Mouse (Mus musculus): ENCODE results near the gene Uchl3. TPM values are rescaled to one million over a fixed set of nuclear protein-coding genes. Genes with fewer than 3 reads are reported as not detected.
A peak's percentile ranks its signal among the peaks of the same experiment; 100 is the strongest.

Uchl3 gene
- polyA plus RNA-seq, 1 experiment from 2014 or later, result 183 TPM

- Histone ChIP-seq H3K4me1 (ENCODE audit: control insufficient read depth, insufficient read depth, low read length) (no peaks in the 10 kb centered on the region), H3K4me2 (ENCODE audit: low read depth, low read length) (peak overlapping the region; percentile 82), H3K36me3 (replicated peaks; ENCODE audit: control insufficient read depth, insufficient read depth, low read depth, low read length) (no peaks in the 10 kb centered on the region), H3K27ac (replicated peaks; ENCODE audit: low read depth, low read length) (no peak overlapping the region), H3K9me3 (replicated peaks; ENCODE audit: control insufficient read depth, low read length) (no peaks in the 10 kb centered on the region), H3K27me3 (ENCODE audit: control insufficient read depth, insufficient read depth, low read length) (no peaks in the 10 kb centered on the region), H3K9ac (replicated peaks; ENCODE audit: low read length) (peak overlapping the region; percentile 81), H3K4me3 (ENCODE audit: low read depth, low read length) (peak overlapping the region; percentile 99)
- WGBS, result under 1% methylated on average over 10 of the region's 10 CpGs
- ATAC-seq (replicated peaks; ENCODE audit: insufficient number of reproducible peaks, low FRiP score, low TSS enrichment, low read depth) (no peak; the same call in 1 of the 2 replicates), DNase-seq (ENCODE audit: low spot score) (peak; percentile 48)
Observed at GRCm38 (mm10) chr14:101654526-101654909, 751 bp downstream of the Uchl3 start.

- Histone ChIP-seq H3K4me2 (ENCODE audit: low read depth, low read length) (no peak overlapping the region), H3K36me3 (replicated peaks; ENCODE audit: control insufficient read depth, insufficient read depth, low read depth, low read length) (no peaks in the 10 kb centered on the region), H3K9ac (replicated peaks; ENCODE audit: low read length) (no peak overlapping the region), H3K9me3 (replicated peaks; ENCODE audit: control insufficient read depth, low read length) (no peaks in the 10 kb centered on the region), H3K27me3 (ENCODE audit: control insufficient read depth, insufficient read depth, low read length) (no peaks in the 10 kb centered on the region), H3K27ac (replicated peaks; ENCODE audit: low read depth, low read length) (no peak overlapping the region), H3K4me1 (ENCODE audit: control insufficient read depth, insufficient read depth, low read length) (no peaks in the 10 kb centered on the region), H3K4me3 (ENCODE audit: low read depth, low read length) (no peak overlapping the region)
- no peak for DNase-seq (ENCODE audit: low spot score)
- WGBS, result 83% methylated on average over 10 of the region's 10 CpGs
- no peak for ATAC-seq (replicated peaks; ENCODE audit: insufficient number of reproducible peaks, low FRiP score, low TSS enrichment, low read depth)
Observed at GRCm38 (mm10) chr14:101656307-101656706, 2.5 kb downstream of the Uchl3 start.

DNA sequence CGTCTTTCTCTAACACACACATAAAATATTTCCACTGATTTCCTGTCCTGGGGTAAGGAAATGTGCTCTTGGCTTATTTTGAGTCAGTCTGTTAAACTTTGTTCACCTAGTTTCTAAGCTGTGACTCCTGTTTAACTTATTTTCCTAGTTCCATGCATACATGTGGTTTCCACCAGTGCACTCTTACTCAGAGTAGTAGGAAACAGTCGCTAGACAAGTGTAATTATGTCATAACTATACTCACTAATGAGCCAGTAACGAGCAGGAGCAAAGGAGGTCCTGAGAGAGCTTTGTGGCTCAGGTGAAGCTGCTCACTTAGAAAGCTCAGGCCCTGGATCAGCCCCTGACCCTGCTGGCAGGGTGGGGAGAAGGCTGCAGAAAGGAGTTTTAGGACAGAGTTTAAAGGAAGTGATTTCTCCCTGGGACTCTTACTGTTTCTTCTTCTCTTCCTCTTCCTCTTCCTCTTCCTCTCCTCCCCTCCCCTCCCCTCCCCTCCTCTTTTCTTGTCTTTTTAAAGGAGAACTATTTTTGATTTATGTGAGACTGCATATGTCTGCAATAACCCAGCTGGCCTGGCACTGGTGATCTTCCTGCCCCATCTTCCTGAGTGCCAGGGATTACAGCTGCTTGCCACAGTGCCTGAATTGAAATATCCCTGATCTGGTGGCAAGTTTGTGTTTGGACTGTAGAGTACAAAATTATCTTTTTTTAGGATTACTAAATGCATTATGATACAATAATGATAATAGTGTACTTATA is 8.1 kb downstream of the Uchl3 start:
- no peak overlapping the region for H3K9ac ChIP-seq (replicated peaks; ENCODE audit: low read length)
- no peaks in the 10 kb centered on the region for H3K4me1 ChIP-seq (ENCODE audit: control insufficient read depth, insufficient read depth, low read length)
- no peaks in the 10 kb centered on the region for H3K36me3 ChIP-seq (replicated peaks; ENCODE audit: control insufficient read depth, insufficient read depth, low read depth, low read length)
- H3K4me3 ChIP-seq (ENCODE audit: low read depth, low read length), result no peak overlapping the region
- ATAC-seq (replicated peaks; ENCODE audit: insufficient number of reproducible peaks, low FRiP score, low TSS enrichment, low read depth), result no peak
- H3K9me3 ChIP-seq (replicated peaks; ENCODE audit: control insufficient read depth, low read length), result no peaks in the 10 kb centered on the region
- DNase-seq (ENCODE audit: low spot score), result no peak
- WGBS, result 63% methylated on average over 3 of the region's 3 CpGs
- H3K4me2 ChIP-seq (ENCODE audit: low read depth, low read length), result no peak overlapping the region
- H3K27ac ChIP-seq (replicated peaks; ENCODE audit: low read depth, low read length), result no peak overlapping the region
- H3K27me3 ChIP-seq (ENCODE audit: control insufficient read depth, insufficient read depth, low read length), result no peaks in the 10 kb centered on the region

GRCm38 (mm10) chr14:101664274-101664673 is 10.5 kb downstream of the Uchl3 start:
- H3K4me1 ChIP-seq (ENCODE audit: control insufficient read depth, insufficient read depth, low read length), result no peaks in the 10 kb centered on the region
- H3K36me3 ChIP-seq (replicated peaks; ENCODE audit: control insufficient read depth, insufficient read depth, low read depth, low read length), result no peaks in the 10 kb centered on the region; the same call in 1 of the 2 replicates
- H3K4me3 ChIP-seq (ENCODE audit: low read depth, low read length), result no peak overlapping the region
- H3K9ac ChIP-seq (replicated peaks; ENCODE audit: low read length), result no peak overlapping the region
- no peaks in the 10 kb centered on the region for H3K9me3 ChIP-seq (replicated peaks; ENCODE audit: control insufficient read depth, low read length)
- no peak overlapping the region for H3K27ac ChIP-seq (replicated peaks; ENCODE audit: low read depth, low read length)
- DNase-seq (ENCODE audit: low spot score) (no peak), ATAC-seq (replicated peaks; ENCODE audit: insufficient number of reproducible peaks, low FRiP score, low TSS enrichment, low read depth) (no peak)
- 90% methylated on average over 3 of the region's 3 CpGs for WGBS
- H3K27me3 ChIP-seq (ENCODE audit: control insufficient read depth, insufficient read depth, low read length), result no peaks in the 10 kb centered on the region
- H3K4me2 ChIP-seq (ENCODE audit: low read depth, low read length), result no peak overlapping the region

DNA sequence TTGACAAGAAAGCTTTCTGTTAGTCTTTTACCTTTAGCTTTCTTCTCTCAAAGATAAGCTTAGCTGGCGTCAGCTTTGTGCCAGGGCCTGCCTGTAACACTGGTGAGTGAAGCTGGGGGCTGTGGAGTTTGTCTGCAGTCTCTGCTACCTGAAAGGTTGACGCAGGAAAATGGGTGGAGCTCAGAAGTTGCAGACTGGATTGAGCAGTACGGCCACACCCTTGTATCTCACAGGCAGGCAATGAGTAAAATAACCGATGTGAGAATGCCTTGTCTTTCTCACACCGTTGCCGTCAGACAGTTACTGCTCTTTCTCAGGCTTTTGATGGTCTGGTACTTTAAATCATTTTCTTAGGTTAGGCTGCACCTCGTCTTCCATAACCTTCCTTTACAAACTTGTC is 12.3 kb downstream of the Uchl3 start:
- Histone ChIP-seq H3K4me2 (ENCODE audit: low read depth, low read length) (no peak overlapping the region), H3K36me3 (replicated peaks; ENCODE audit: control insufficient read depth, insufficient read depth, low read depth, low read length) (no peaks in the 10 kb centered on the region; the same call in 1 of the 2 replicates), H3K27ac (replicated peaks; ENCODE audit: low read depth, low read length) (no peak overlapping the region), H3K9me3 (replicated peaks; ENCODE audit: control insufficient read depth, low read length) (no peaks in the 10 kb centered on the region), H3K27me3 (ENCODE audit: control insufficient read depth, insufficient read depth, low read length) (no peaks in the 10 kb centered on the region), H3K4me1 (ENCODE audit: control insufficient read depth, insufficient read depth, low read length) (no peaks in the 10 kb centered on the region), H3K9ac (replicated peaks; ENCODE audit: low read length) (no peak overlapping the region), H3K4me3 (ENCODE audit: low read depth, low read length) (no peak overlapping the region)
- no peak for DNase-seq (ENCODE audit: low spot score)
- no peak for ATAC-seq (replicated peaks; ENCODE audit: insufficient number of reproducible peaks, low FRiP score, low TSS enrichment, low read depth)
- 90% methylated on average over 7 of the region's 7 CpGs for WGBS

GRCm38 (mm10) chr14:101666536-101666935 is 12.8 kb downstream of the Uchl3 start:
- Histone ChIP-seq H3K9ac (replicated peaks; ENCODE audit: low read length) (no peak overlapping the region), H3K4me2 (ENCODE audit: low read depth, low read length) (no peak overlapping the region), H3K27me3 (ENCODE audit: control insufficient read depth, insufficient read depth, low read length) (no peaks in the 10 kb centered on the region), H3K4me3 (ENCODE audit: low read depth, low read length) (no peak overlapping the region), H3K27ac (replicated peaks; ENCODE audit: low read depth, low read length) (no peak overlapping the region), H3K36me3 (replicated peaks; ENCODE audit: control insufficient read depth, insufficient read depth, low read depth, low read length) (no peaks in the 10 kb centered on the region; the same call in 1 of the 2 replicates), H3K4me1 (ENCODE audit: control insufficient read depth, insufficient read depth, low read length) (no peaks in the 10 kb centered on the region), H3K9me3 (replicated peaks; ENCODE audit: control insufficient read depth, low read length) (no peaks in the 10 kb centered on the region)
- ATAC-seq (replicated peaks; ENCODE audit: insufficient number of reproducible peaks, low FRiP score, low TSS enrichment, low read depth) (no peak), DNase-seq (ENCODE audit: low spot score) (no peak)
- 87% methylated on average over 5 of the region's 5 CpGs for WGBS

GRCm38 (mm10) chr14:101668626-101669025 is 14.9 kb downstream of the Uchl3 start:
- Histone ChIP-seq H3K36me3 (replicated peaks; ENCODE audit: control insufficient read depth, insufficient read depth, low read depth, low read length) (no peaks in the 10 kb centered on the region; the same call in 1 of the 2 replicates), H3K4me3 (ENCODE audit: low read depth, low read length) (no peak overlapping the region), H3K4me2 (ENCODE audit: low read depth, low read length) (no peak overlapping the region), H3K27me3 (ENCODE audit: control insufficient read depth, insufficient read depth, low read length) (no peaks in the 10 kb centered on the region), H3K9ac (replicated peaks; ENCODE audit: low read length) (no peak overlapping the region), H3K27ac (replicated peaks; ENCODE audit: low read depth, low read length) (no peak overlapping the region), H3K9me3 (replicated peaks; ENCODE audit: control insufficient read depth, low read length) (no peaks in the 10 kb centered on the region), H3K4me1 (ENCODE audit: control insufficient read depth, insufficient read depth, low read length) (no peaks in the 10 kb centered on the region)
- no peak for DNase-seq (ENCODE audit: low spot score)
- WGBS, result 93% methylated on average over 7 of the region's 7 CpGs
- no peak for ATAC-seq (replicated peaks; ENCODE audit: insufficient number of reproducible peaks, low FRiP score, low TSS enrichment, low read depth)

- Histone ChIP-seq H3K9me3 (replicated peaks; ENCODE audit: control insufficient read depth, low read length) (no peaks in the 10 kb centered on the region), H3K4me2 (ENCODE audit: low read depth, low read length) (no peak overlapping the region), H3K27ac (replicated peaks; ENCODE audit: low read depth, low read length) (no peak overlapping the region), H3K9ac (replicated peaks; ENCODE audit: low read length) (no peak overlapping the region), H3K4me3 (ENCODE audit: low read depth, low read length) (no peak overlapping the region), H3K36me3 (replicated peaks; ENCODE audit: control insufficient read depth, insufficient read depth, low read depth, low read length) (no peaks in the 10 kb centered on the region; the same call in 1 of the 2 replicates), H3K4me1 (ENCODE audit: control insufficient read depth, insufficient read depth, low read length) (no peaks in the 10 kb centered on the region), H3K27me3 (ENCODE audit: control insufficient read depth, insufficient read depth, low read length) (no peaks in the 10 kb centered on the region)
- WGBS, result 88% methylated on average over 1 of the region's 1 CpGs
- ATAC-seq (replicated peaks; ENCODE audit: insufficient number of reproducible peaks, low FRiP score, low TSS enrichment, low read depth), result no peak
- DNase-seq (ENCODE audit: low spot score), result no peak
Observed at GRCm38 (mm10) chr14:101672226-101672625, 18.5 kb downstream of the Uchl3 start.
